Mouse (Mus musculus) cortical plate, adult 2 months (tissue): ENCODE results near the gene Tecta.

Source experiments
- CTCF ChIP-seq: fragments of 200-500 bp; IDR thresholded peaks from 2 replicates; pipeline ENCODE4 v1.5.1; 2011; ENCODE audit warnings: mild to moderate bottlenecking, control low read depth, low read length; ENCODE audit not compliant: insufficient read depth; ENCODE audit errors: extremely low read depth
- POLR2A ChIP-seq: fragments of 200-500 bp; IDR thresholded peaks from 2 replicates; pipeline ENCODE4 v1.6.1; 2011; ENCODE audit warnings: mild to moderate bottlenecking, low read length, control low read depth; ENCODE audit not compliant: insufficient read depth; ENCODE audit errors: extremely low read depth

DNA sequence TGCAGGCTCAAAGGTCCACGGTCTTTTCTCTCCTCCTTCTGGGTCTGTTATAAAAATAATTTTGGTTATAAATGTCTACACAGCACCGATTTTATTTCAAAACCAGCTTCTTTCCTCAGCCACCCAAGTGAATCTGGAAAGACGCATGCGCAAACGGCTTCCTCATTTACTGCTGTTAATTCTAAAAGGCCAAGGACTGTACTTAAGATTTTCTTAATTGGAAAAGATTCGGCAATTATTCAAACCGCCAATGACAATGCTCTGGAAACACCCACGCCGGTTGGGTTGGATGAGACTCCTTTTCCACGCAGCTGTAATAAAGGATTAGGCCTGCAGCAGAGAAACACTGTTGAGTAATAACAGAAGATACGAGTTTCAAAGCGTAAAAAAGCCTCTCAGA is 13.6 kb upstream of the Tecta start:
- no peak for TF ChIP-seq POLR2A
- TF ChIP-seq CTCF, result no peak
